Mouse (Mus musculus) hindbrain, embryonic 11.5 days (tissue): ENCODE measurements at regions not wholly inside any gene's neighbourhood (a gene's known extent, or its start where the extent isn't known, plus 50 kb on each side); places are given as distances from the start of the nearest gene placed in this dataset.
"Not testable (repeated sequence)": the region's sequence is repeated elsewhere in the genome, so short reads cannot be mapped to it uniquely, and the experiment has no call there.

Experiments
- ATAC-seq: fragments of 200-750 bp; cut with Nextera tagmentation; 2 replicates; pipeline ENCODE4 v1.8.0; 2017; ENCODE audit warnings: mild to moderate bottlenecking, moderate TSS enrichment, moderate library complexity; ENCODE audit not compliant: low FRiP score
- DNase-seq: peaks from one replicate; pipeline ENCODE4 v3.0.0-alpha.2; 2015; ENCODE audit warnings: low spot score
- H3K27ac ChIP-seq: fragments of 300-500 bp; sonication (generic); 2 replicates; pipeline ENCODE4 v1.5.1; 2014; ENCODE audit warnings: mild to moderate bottlenecking, low read depth, low read length
- H3K27me3 ChIP-seq: fragments of 300-500 bp; sonication (generic); 2 replicates; pipeline ENCODE4 v1.6.1; 2014; ENCODE audit warnings: mild to moderate bottlenecking, low read length, moderate library complexity, mixed read lengths; ENCODE audit not compliant: control insufficient read depth, insufficient read depth
- H3K36me3 ChIP-seq: fragments of 300-500 bp; sonication (generic); 2 replicates; pipeline ENCODE4 v1.6.1; 2014; ENCODE audit warnings: mild to moderate bottlenecking, low read length, moderate library complexity, mixed read lengths; ENCODE audit not compliant: control insufficient read depth, insufficient read depth
- H3K4me1 ChIP-seq: fragments of 300-500 bp; sonication (generic); replicated peaks from 2 replicates; pipeline ENCODE4 v1.6.1; 2014; ENCODE audit warnings: low read length, mixed read lengths; ENCODE audit not compliant: control insufficient read depth, insufficient read depth
- H3K4me2 ChIP-seq: fragments of 300-500 bp; sonication (generic); replicated peaks from 2 replicates; pipeline ENCODE4 v1.6.1; 2014; ENCODE audit warnings: mild to moderate bottlenecking, low read depth, low read length
- H3K4me3 ChIP-seq: fragments of 300-500 bp; sonication (generic); 2 replicates; pipeline ENCODE4 v1.5.1; 2014; ENCODE audit warnings: low read depth, low read length
- H3K9ac ChIP-seq: fragments of 300-500 bp; sonication (generic); 2 replicates; pipeline ENCODE4 v1.6.1; 2014; ENCODE audit warnings: low read depth, low read length
- H3K9me3 ChIP-seq: fragments of 300-500 bp; sonication (generic); 2 replicates; pipeline ENCODE4 v1.6.1; 2016; ENCODE audit warnings: low read length; ENCODE audit not compliant: control insufficient read depth
- WGBS: fragments of 180-500 bp; shearing (Covaris S2); extraction: QIAGEN DNeasy Blood & Tissue Kit; methylation state at CpG from one replicate; pipeline ENCODE4 v1.1.7; 2014; 5-methylcytosine and 5-hydroxymethylcytosine counted together

DNA sequence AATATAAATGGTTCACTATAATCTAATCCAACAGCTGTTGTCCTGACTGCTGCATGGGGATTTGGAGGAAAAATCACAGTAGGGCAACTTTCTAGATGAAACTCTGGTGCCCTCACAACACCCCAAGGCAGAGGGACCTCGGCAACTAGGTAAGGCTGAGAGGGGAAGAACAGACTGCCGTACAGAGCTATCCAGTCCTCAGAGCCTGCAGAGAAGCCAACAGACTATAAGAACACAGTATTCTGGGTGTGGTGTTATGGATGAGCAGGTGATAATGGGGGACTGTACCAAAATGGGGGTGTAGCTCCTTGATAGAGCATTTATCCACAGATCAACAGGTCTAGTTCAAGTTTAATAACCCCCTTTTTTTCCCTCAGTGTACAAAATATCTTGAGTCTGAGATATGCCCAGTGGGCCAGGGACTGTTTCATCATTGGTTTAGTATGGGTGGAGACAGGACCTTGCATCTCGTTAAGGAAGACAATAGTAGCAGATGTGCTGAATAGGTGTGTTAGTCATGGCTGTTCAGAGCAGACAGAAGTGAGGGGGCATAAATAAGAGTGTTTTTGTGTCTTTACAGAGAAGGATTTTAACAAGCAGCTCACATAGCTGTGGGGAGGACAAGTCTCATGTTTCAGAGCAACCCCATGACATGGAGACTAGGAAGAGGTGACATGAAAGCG lies 111.4 kb upstream of the Zfp746 start:
- Histone ChIP-seq H3K9ac (no peak overlapping the region), H3K4me2 (no peak overlapping the region), H3K36me3 (no peaks in the 10 kb centered on the region), H3K27me3 (no peaks in the 10 kb centered on the region), H3K27ac (0 out of 2 replicates have a peak overlapping the region, but pooled peaks have one; percentile 47), H3K4me3 (no peak overlapping the region), H3K9me3 (no peaks in the 10 kb centered on the region), H3K4me1 (no peaks in the 10 kb centered on the region)
- ATAC-seq: peak; percentile 61
- DNase-seq: peak; percentile 29
- WGBS: 66% methylated on average over 4 of the region's 4 CpGs

DNA sequence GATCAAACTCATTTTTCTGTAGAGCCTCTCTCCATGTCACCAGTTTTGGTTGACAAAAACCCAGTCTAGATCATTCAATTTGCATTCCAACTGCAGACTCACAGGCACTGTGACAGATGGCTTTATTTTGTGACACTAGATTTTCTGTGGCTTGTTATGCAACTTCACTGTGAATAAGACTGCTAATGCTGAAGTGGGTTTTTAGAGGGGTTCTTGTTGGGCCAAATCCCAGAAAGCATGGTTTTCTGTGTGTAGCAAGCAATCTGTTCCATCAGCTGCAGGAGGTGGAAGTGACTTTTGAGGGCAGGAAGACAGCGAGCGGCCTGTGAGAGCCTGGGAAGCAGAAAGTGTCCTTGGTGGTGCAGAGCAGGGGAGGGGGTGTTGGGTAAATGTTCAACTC lies 102.0 kb upstream of the Zfp746 start:
- 79% methylated on average over 2 of the region's 2 CpGs for WGBS
- not testable (repeated sequence) for H3K9ac ChIP-seq, H3K4me3 ChIP-seq, H3K27me3 ChIP-seq, H3K4me1 ChIP-seq, H3K9me3 ChIP-seq, H3K36me3 ChIP-seq, DNase-seq, ATAC-seq, H3K4me2 ChIP-seq, H3K27ac ChIP-seq

DNA sequence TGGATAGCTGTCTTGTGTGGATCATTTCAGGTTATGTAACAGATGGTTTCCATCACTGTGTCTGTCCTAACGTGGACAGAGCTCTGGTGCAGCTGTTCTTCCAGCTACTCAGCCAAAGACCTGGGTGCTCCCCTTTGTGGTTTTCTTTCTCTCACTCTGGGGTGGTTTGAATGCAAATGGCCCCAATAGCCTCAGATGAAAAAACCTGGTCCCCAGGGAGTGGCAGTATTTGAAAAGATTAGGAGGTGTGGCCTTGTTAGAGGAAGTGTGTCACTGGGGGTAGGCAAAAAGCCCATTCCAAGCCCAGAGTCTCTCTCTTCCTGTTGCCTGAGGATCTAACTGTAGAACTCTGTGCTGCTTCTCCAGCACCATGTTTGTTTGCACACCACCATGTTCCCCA lies 98.9 kb upstream of the Zfp746 start:
- Histone ChIP-seq H3K9me3 (no peaks in the 10 kb centered on the region), H3K4me3 (no peak overlapping the region), H3K9ac (no peak overlapping the region), H3K4me2 (no peak overlapping the region), H3K27me3 (no peaks in the 10 kb centered on the region), H3K27ac (no peak overlapping the region), H3K4me1 (no peaks in the 10 kb centered on the region), H3K36me3 (no peaks in the 10 kb centered on the region)
- DNase-seq (no peak), ATAC-seq (no peak)
- WGBS: 33% methylated on average over 1 of the region's 1 CpGs

DNA sequence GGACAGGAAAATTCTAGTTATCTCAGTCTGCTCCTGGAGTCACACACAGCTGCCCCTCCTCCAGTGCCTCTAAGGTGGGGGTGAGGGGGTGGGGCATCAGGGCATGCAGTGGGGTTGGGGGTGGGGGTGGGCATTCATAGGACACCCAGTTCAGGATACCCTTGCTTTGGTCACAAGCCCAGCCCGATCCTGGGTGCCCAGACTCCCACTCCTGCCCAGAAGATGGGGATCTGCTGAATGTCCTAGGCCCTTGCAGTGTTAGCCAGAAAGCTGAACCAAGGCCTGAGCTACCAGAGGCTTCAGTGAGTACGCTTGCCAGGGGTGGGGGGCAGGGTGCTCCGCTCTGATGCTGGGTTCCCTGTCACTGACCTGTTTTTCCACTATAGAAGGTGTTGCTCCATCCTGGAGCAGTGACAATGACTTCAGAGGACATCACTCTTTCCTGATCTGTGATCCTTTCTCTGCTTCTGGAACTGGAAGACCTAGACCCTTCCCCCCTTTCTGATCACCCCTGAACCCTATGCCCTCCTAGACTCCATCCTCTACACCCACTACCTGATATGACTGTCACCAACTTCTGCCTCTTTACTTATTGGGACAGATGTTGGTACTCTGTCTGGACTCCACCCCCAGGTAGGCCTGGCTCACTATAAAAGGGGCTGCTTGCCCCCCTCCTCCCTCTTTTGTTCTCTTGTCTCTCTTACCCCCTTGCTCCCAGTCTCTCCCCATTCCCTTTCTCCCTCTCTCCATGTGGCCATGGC lies 92.1 kb upstream of the Zfp746 start:
- WGBS: 59% methylated on average over 3 of the region's 3 CpGs
- H3K9me3 ChIP-seq: no peaks in the 10 kb centered on the region
- no peaks in the 10 kb centered on the region for H3K36me3 ChIP-seq
- H3K4me2 ChIP-seq: no peak overlapping the region
- no peak for DNase-seq
- no peak overlapping the region for H3K4me3 ChIP-seq
- H3K9ac ChIP-seq: no peak overlapping the region
- H3K4me1 ChIP-seq: no peaks in the 10 kb centered on the region
- 0 out of 2 replicates have a peak, but pooled peaks have one; percentile 22 for ATAC-seq
- no peaks in the 10 kb centered on the region for H3K27me3 ChIP-seq
- H3K27ac ChIP-seq: no peak overlapping the region

DNA sequence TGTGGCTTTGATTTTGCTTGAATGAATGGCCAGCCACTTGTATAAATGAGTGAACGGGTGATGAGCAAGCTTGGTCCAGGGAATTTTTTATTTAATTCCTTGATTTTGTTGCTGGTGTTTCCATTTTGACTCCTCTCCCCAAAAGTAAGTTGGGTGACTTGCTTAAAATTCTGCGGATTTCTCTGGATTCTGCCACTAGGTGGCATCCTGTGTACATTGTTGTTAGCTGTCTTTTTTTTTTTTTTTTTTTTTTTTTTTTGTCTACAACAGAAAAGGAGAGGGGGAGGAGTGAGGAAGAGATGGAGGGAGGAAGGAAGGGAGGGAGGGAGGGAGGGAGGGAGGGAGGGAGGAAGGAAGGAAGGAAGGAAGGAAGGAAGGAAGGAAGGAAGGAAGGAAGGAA lies 91.5 kb upstream of the Zfp746 start:
- no peaks in the 10 kb centered on the region for H3K4me1 ChIP-seq
- peak; percentile 77 for DNase-seq
- H3K36me3 ChIP-seq: no peaks in the 10 kb centered on the region
- no peaks in the 10 kb centered on the region for H3K27me3 ChIP-seq
- no peak overlapping the region for H3K9ac ChIP-seq
- H3K27ac ChIP-seq: no peak overlapping the region
- H3K4me2 ChIP-seq: no peak overlapping the region
- 9% methylated on average over 2 of the region's 2 CpGs for WGBS
- no peaks in the 10 kb centered on the region for H3K9me3 ChIP-seq
- ATAC-seq: no peak
- H3K4me3 ChIP-seq: no peak overlapping the region

DNA sequence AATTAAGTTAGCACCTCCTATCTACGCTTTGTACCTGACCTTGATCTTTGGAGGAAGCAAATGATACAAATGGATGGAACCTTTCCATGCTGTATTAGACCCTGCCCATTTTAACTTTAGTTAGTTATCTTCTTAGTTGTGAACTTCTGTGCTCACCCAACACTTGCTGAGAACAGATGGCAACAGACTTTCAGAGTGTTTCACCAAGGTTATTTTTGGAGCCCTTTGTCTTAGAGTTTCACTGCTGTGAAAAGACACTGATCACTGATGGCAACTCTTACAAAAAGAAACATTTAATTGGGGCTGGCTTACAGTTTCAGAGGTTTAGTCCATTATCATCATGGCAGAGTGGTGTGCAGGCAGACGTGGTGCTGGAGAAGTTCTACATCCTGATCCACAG lies 88.8 kb upstream of the Zfp746 start:
- Histone ChIP-seq H3K4me2 (no peak overlapping the region), H3K27me3 (no peaks in the 10 kb centered on the region), H3K36me3 (no peaks in the 10 kb centered on the region), H3K9ac (no peak overlapping the region), H3K4me3 (no peak overlapping the region), H3K9me3 (no peaks in the 10 kb centered on the region), H3K4me1 (no peaks in the 10 kb centered on the region), H3K27ac (no peak overlapping the region)
- 88% methylated on average over 2 of the region's 2 CpGs for WGBS
- ATAC-seq: no peak
- no peak for DNase-seq

DNA sequence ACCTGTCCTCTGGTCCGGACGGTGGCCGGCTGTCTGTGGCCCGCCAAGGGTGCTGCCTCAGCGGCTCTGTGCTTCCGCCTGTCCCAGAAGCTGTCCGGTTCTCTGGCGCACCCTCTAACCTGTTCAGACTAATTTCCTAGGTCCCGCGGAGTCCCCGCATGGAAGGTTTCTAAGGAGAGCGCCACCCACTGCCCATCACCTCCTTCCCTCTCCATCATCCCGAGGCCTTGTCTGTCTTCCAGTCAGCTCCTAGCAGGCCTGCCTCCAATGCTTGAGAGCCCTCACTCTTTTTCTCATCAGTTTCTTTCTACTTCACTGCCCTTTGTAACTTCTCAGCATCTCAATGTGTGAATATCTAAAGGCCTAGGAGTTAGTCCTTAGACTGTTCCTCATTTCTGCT lies 86.4 kb upstream of the Zfp746 start:
- not testable (repeated sequence) for H3K27me3 ChIP-seq, ATAC-seq, H3K9me3 ChIP-seq, H3K4me3 ChIP-seq, DNase-seq, H3K27ac ChIP-seq, H3K4me2 ChIP-seq, H3K4me1 ChIP-seq, H3K9ac ChIP-seq, H3K36me3 ChIP-seq
- 79% methylated on average over 7 of the region's 13 CpGs for WGBS

DNA sequence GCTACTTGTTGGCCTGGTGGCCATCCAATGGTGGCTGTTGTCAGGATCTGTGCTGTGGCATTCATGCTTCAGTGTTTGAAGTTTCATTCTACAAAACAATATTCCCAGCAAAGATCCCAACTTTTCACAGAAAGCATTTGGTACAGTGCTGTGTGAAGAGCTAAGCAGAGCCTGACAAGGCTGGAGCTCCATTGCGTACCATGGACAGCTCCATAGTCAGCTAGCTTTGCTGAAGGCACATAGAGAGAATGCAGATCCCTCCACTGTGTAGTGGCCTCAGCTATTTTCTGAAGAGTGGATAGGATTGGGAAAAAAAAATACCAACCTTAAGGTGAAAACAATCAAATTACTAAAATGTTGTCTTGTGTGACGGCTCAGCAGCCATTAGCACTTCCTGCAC lies 50.5 kb upstream of the Zfp746 start:
- Histone ChIP-seq H3K27me3 (no peaks in the 10 kb centered on the region), H3K4me3 (no peak overlapping the region), H3K9me3 (no peaks in the 10 kb centered on the region), H3K27ac (no peak overlapping the region), H3K4me2 (no peak overlapping the region), H3K4me1 (no peaks in the 10 kb centered on the region), H3K9ac (no peak overlapping the region), H3K36me3 (no peaks in the 10 kb centered on the region)
- ATAC-seq (no peak), DNase-seq (peak; percentile 28)
- WGBS: 56% methylated on average over 2 of the region's 2 CpGs
